Mouse (Mus musculus): ENCODE measurements around the gene Ms4a14. TPM values are rescaled to one million over a fixed set of nuclear protein-coding genes. Genes with fewer than 3 reads are reported as not detected.
"Not testable (repeated sequence)": the region's sequence is repeated elsewhere in the genome, so short reads cannot be mapped to it uniquely, and the experiment has no call there.

Gene Ms4a14
- polyA plus RNA-seq, 1 experiment = 0.10 TPM

- 68% methylated on average over 3 of the region's 3 CpGs for WGBS
- Histone ChIP-seq H3K4me3 (ENCODE audit: low read depth, low read length) (no peak overlapping the region), H3K27ac (ENCODE audit: insufficient read depth, low read depth, low read length) (no peak overlapping the region), H3K36me3 (ENCODE audit: control insufficient read depth, insufficient read depth, low read length) (no peaks in the 10 kb centered on the region), H3K27me3 (ENCODE audit: control insufficient read depth, insufficient read depth, low read length) (no peaks in the 10 kb centered on the region), H3K4me1 (ENCODE audit: control insufficient read depth, insufficient read depth, insufficient read length, low read length) (no peaks in the 10 kb centered on the region)
- TF ChIP-seq POLR2A (IDR thresholded peaks at IDR 0.05; ENCODE audit: low read depth, low read length) = no peak
- no peak for TF ChIP-seq CTCF (IDR thresholded peaks at IDR 0.05; ENCODE audit: extremely low read depth, insufficient read length, insufficient replicate concordance, low read depth, low read length)
Observed at GRCm38 (mm10) chr19:11263549-11263948, 50.7 kb downstream of the Ms4a14 start.

GRCm38 (mm10) chr19:11262932-11263331 is 51.3 kb downstream of the Ms4a14 start:
- H3K4me1 ChIP-seq (ENCODE audit: control insufficient read depth, insufficient read depth, insufficient read length, low read length); H3K27ac ChIP-seq (ENCODE audit: insufficient read depth, low read depth, low read length); H3K4me3 ChIP-seq (ENCODE audit: low read depth, low read length); H3K36me3 ChIP-seq (ENCODE audit: control insufficient read depth, insufficient read depth, low read length); H3K27me3 ChIP-seq (ENCODE audit: control insufficient read depth, insufficient read depth, low read length): not testable (repeated sequence)
- WGBS = 78% methylated on average over 4 of the region's 4 CpGs

DNA sequence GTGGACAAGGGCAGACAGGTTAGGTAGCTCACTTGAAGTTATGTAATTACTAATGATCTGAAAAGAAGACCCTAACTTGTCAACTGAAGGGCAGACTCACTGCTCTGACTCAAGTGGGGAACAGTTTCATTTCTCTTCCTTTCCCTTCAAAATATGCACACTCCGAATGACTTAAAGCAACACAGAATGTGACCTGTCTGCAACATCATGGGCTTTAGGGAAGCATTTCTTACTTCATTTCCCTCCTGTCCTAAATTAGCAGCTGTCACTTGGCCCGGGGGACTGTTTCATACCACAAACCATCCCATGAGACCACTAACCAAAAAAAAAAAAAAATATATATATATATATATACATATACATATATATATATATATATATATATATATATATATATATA is 52.7 kb downstream of the Ms4a14 start:
- Histone ChIP-seq H3K4me1 (ENCODE audit: control insufficient read depth, insufficient read depth, insufficient read length, low read length) (no peaks in the 10 kb centered on the region), H3K36me3 (ENCODE audit: control insufficient read depth, insufficient read depth, low read length) (no peaks in the 10 kb centered on the region), H3K27me3 (ENCODE audit: control insufficient read depth, insufficient read depth, low read length) (no peaks in the 10 kb centered on the region), H3K27ac (ENCODE audit: insufficient read depth, low read depth, low read length) (no peak overlapping the region), H3K4me3 (ENCODE audit: low read depth, low read length) (no peak overlapping the region)
- TF ChIP-seq CTCF (IDR thresholded peaks at IDR 0.05; ENCODE audit: extremely low read depth, insufficient read length, insufficient replicate concordance, low read depth, low read length) (no peak), POLR2A (IDR thresholded peaks at IDR 0.05; ENCODE audit: low read depth, low read length) (no peak)
- 84% methylated on average over 2 of the region's 2 CpGs for WGBS

Other genes starting within 250 kb of the Ms4a14 start
- gene Ms4a8a, start 233.4 kb downstream of the Ms4a14 start, polyA plus RNA-seq (2012; rRNA removed) = 173 and 417 TPM in 2 replicates
- not detected in 2 replicates for gene 1700017D01Rik, start 183.6 kb downstream of the Ms4a14 start, polyA plus RNA-seq (2012; rRNA removed)
- not detected in 2 replicates for gene 1700025F22Rik, start 149.1 kb downstream of the Ms4a14 start, polyA plus RNA-seq (2012; rRNA removed)
- not detected in 2 replicates for gene Ms4a13, start 117.7 kb downstream of the Ms4a14 start, polyA plus RNA-seq (2012; rRNA removed)
- gene Ms4a12, start 82.0 kb downstream of the Ms4a14 start, polyA plus RNA-seq (2012; rRNA removed) = 4.1 and 5.8 TPM in 2 replicates
- 0.14 and 0.52 TPM in 2 replicates for gene Ms4a1, start 48.2 kb downstream of the Ms4a14 start, polyA plus RNA-seq (2012; rRNA removed)
- gene Ms4a5, start 30.6 kb downstream of the Ms4a14 start, polyA plus RNA-seq (2012; rRNA removed) = not detected in 2 replicates
- gene Ms4a7, start 21.7 kb upstream of the Ms4a14 start, polyA plus RNA-seq (2012; rRNA removed) = 0.91 and 1.0 TPM in 2 replicates
- gene Ms4a4a, start 61.1 kb upstream of the Ms4a14 start, polyA plus RNA-seq (2012; rRNA removed) = 0.35 and 0.41 TPM in 2 replicates
- 0.27 and 0.51 TPM in 2 replicates for gene Ms4a4c, start 90.3 kb upstream of the Ms4a14 start, polyA plus RNA-seq (2012; rRNA removed)
- 0.60 and 0.63 TPM in 2 replicates for gene Ms4a4b, start 129.1 kb upstream of the Ms4a14 start, polyA plus RNA-seq (2012; rRNA removed)
- 1.1 and 1.6 TPM in 2 replicates for gene Ms4a6c, start 154.9 kb upstream of the Ms4a14 start, polyA plus RNA-seq (2012; rRNA removed)
- gene Gm8369, start 171.5 kb upstream of the Ms4a14 start, polyA plus RNA-seq (2012; rRNA removed) = 0.28 and 0.82 TPM in 2 replicates
- 1.2 and 1.3 TPM in 2 replicates for gene Ms4a6b, start 202.1 kb upstream of the Ms4a14 start, polyA plus RNA-seq (2012; rRNA removed)
- 5.5 and 6.6 TPM in 2 replicates for gene Ms4a4d, start 222.3 kb upstream of the Ms4a14 start, polyA plus RNA-seq (2012; rRNA removed)